Mouse (Mus musculus) left cerebral cortex, postnatal 36 days (tissue): Measurements from ENCODE around the gene Smad3. TPM values are rescaled to one million over a fixed set of nuclear protein-coding genes. Genes with fewer than 3 reads are reported as not detected.
A peak's percentile ranks its signal among the peaks of the same experiment; 100 is the strongest.

Experiments used
- DNase-seq, 2 experiments: peaks; one replicate each; pipeline ENCODE4 v3.0.0; 2021 to 2022; ENCODE audit warnings: low spot score in 2 of 2, mixed read lengths in 1 of 2
- intact Hi-C: fragments of 180-260 bp; cut with DNase I; formaldehyde crosslinking; loops from one replicate; pipeline ENCODE4 v1.15.1; 2025
- total RNA-seq, 2 experiments: library from RNA; stranded (reverse); gene quantifications; 2 replicates each; pipeline ENCODE4 v1.2.3; 2021

Smad3 gene
- total RNA-seq, 2 experiments from 2014 or later = 45.2 to 71.2 TPM

DNA sequence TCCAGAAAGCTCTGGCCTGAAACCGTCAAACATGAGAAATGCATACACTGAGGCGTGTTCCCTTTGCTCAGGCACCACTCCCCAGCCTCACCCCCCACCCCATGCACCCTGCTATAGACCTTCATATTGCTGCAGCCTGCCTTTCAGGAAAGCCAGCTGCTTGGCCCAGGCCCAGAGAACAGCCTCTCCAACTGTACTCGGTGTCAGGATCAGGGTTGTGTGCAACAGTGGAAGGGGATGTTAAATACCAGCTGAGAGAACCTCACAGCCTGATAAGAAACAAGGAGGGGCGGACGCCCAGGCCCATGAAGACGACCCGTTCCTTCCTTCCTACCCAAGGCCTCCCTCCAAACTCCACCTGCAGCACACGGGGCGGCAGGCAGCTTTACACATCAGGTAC is 75.5 kb downstream of the Smad3 start:
- DNase-seq = no peak
- intact Hi-C loops = no loop called here

DNA sequence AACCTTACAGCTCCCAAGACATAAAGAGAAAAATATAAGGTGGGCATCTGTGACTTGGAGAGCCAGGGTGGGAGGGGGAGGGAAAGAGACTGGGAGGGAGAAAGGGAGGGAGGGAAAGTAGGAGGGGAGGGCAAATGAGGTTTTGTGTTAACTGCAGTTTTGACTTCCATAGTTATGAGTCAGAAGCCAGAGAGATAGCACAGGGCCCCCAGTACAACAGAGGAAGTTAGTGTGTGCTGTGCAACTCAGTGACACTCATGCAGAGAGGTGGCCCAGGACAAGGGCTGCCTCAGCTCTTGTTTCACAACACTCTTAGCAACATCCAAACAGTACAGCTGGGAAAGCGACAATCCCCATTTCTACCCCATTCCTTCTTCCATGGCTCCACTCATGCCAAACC is 79.7 kb downstream of the Smad3 start:
- no peak for DNase-seq
- intact Hi-C loops = loop anchor here (5.0 kb wide), 1 partner anchor 79 kb away; the partner anchor contains the start of gene Smad3

DNA sequence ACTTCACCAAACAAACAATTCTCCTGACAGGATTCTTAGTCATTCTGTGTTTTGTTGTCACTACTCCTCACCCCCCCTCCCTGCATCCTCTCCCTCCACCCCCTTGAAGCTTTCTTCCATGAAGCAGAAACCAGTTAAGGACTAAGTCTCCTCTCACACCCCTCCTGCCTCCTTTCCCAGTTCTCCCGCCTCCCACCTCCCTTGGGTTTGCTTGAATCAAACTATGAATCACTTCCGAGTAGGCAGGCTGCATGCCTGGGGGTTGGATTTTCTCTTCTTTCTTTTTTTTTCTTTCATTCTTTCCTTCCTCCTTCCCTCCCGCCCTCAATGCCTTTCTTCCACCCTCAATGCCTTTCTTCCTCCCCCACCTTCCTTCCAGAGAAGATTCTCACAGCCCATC is 80.2 kb downstream of the Smad3 start:
- peak in 1 of 2 experiments; percentile 59 for DNase-seq
- intact Hi-C loops = loop anchor here (5.0 kb wide), 1 partner anchor 80 kb away; the partner anchor contains the start of gene Smad3

- DNase-seq = no peak
- intact Hi-C loops = loop anchor here (5.0 kb wide), 1 partner anchor 83 kb away; the partner anchor contains the start of gene Smad3
Measured at GRCm38 (mm10) chr9:63674613-63675012, 83.2 kb downstream of the Smad3 start.

GRCm38 (mm10) chr9:63673494-63673805 is 84.3 kb downstream of the Smad3 start:
- DNase-seq = no peak
- intact Hi-C loops = no loop called here

DNA sequence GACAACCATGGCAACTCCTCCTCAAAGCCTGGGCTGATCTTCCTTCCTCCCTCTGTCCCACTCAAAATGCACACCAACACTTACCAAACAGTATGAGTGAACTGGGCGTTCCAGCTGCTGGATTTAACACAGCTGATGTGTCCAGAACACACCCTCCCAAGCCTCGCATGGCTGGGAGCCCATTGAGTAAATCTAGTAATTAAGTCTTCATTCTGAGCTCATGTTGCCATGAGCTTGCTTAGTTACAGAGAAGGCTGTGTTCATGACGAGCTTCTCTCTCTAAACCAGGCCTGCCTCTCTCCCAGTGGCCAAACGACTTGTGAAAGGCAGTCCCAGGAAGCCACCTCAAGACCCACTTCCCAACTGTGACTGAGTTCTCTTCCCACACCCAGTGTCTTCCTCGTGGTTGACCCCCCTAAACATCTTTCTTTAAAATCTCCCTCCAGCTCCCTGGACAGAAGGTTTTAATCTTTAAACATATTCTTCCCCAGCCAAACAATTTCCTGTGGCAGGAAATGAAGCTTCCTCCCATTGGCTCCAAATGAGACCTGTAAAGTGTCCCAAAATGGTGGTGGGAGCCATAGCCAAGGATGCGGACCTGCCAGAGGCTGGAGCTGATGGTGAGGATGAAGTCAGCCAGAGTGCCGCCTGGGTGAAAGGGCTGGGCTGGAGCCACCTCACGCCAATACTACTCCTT is 84.8 kb downstream of the Smad3 start:
- no peak for DNase-seq
- intact Hi-C loops = no loop called here

DNA sequence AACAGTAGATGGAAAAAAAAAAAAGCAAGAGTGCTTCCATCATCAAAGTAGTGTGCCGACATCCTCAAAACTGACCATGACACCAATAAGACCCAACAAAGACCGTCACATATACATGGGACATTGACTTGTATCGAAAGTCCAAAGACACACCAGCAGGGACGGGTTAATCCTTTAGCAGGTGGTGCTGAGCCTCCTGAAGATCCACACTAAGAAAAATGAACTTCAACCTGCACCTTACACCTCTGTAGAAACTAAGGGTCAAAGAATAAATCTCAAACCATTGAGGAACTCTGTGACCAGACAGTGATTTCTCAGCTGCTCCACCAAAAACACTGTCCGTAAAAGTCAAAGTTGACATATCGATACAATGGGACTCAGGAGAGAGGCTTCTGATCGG is 88.0 kb downstream of the Smad3 start:
- intact Hi-C loops = no loop called here

DNA sequence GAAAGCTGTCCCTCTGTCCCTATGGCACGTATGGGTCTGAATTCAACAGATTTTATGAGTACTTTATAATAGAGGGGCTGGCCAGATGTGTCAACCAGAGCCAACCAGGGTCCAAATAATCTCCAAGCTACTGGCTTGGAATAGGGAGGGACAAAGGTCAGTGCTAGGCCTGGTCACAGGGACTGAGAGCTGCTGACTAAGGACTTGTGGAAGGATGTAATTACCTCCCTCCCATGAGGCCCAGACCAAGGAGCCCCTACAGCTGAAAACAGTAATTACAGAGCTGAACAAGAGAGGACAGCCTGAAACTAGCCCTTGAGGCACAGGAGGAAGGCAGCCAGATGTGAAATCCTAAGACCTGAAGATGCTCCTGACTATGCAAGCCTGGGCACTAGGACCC is 89.2 kb downstream of the Smad3 start:
- DNase-seq = no peak
- intact Hi-C loops = no loop called here

More for the DNA sequence above, 88.0 kb downstream of the Smad3 start:
- DNase-seq = no peak

GRCm38 (mm10) chr9:63667373-63667724 is 90.4 kb downstream of the Smad3 start:
- no peak for DNase-seq
- intact Hi-C loops = no loop called here

DNA sequence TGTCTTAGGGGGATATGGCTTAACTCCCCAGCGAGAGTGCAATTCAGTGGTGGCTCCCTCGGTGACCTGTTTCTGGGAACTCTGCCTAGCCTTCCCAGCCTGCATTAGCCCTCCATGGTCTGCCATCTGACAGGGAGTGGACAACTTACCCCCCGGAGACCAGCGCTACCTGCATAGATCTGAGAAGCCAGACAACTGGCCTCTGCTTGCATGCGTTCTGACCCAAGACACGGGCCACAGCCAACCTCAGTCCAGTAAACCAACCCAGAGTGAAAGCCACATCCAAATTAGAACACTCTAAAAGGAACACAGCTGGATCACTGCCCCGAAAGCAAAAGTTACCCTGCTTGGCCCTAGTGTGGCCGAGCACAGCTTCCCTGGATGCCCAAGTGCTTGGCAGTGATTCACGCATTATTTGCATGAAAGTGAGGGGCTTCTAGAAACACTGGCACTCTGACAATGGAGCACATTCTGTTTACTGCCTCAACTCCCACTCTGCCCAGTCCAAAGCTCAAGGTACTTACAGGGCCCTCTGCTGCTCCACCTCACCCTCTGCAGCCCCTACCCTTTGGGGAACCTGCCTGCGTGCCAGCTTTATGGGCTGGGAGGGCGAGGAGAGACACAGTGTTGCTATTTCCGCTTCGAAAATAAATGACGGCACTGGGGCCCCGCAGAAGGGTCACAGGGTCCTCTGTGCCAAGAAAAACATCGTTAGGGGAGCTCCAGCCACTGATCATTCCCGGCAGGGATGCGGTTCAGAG is 91.0 kb downstream of the Smad3 start:
- DNase-seq = no peak
- intact Hi-C loops = no loop called here

GRCm38 (mm10) chr9:63664792-63665646 is 92.8 kb downstream of the Smad3 start:
- no peak for DNase-seq
- intact Hi-C loops = no loop called here

GRCm38 (mm10) chr9:63664300-63664745 is 93.5 kb downstream of the Smad3 start:
- DNase-seq = no peak
- intact Hi-C loops = no loop called here

- DNase-seq = no peak
Measured at GRCm38 (mm10) chr9:63663222-63663621, 94.6 kb downstream of the Smad3 start.

DNA sequence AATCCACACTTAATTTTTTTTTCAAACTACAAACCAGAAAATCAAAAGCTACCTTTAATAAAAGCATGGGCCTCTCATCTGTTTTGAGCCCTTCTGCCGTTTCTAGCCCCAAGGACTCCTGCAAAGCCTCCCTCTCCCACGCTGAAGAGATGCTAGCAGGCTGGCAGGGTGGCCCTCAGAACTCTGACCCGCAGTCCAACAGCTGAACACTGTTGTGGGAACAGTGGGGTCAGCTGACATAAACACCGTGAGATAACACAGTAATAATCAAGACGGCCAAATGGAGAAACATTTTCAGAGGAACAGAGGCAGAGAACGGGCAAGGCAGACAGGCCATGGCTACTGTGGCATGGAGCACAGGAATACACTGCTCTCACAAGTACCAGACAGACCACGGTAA is 95.0 kb downstream of the Smad3 start:
- intact Hi-C loops = no loop called here
- DNase-seq = no peak

More at GRCm38 (mm10) chr9:63663222-63663621, 94.6 kb downstream of the Smad3 start:
- intact Hi-C loops = no loop called here

- DNase-seq = no peak
- intact Hi-C loops = no loop called here
Measured at GRCm38 (mm10) chr9:63660691-63661090, 97.1 kb downstream of the Smad3 start.

- DNase-seq = no peak
- intact Hi-C loops = no loop called here
Measured at GRCm38 (mm10) chr9:63660061-63660460, 97.7 kb downstream of the Smad3 start.

- intact Hi-C loops = no loop called here
- no peak for DNase-seq
Measured at GRCm38 (mm10) chr9:63658970-63659371, 98.8 kb downstream of the Smad3 start.

DNA sequence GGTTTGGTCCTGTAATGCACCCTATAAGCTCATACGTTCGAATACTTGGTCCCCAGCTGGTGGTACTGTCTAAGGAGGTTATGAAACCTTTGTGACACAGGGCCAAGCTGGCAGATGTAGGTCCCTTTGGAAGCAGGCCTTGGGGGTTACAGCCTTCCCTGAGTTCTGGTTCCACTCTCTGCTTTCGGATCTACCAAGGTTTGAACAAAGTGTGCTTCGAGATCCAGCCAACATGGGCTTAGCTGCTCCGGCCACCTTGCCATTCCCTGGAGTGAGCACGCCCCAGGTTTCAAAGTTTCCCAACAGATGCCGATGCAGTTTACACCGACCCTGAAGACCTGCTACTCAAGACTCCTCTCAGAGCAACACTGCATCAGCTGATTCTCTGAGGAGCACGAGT is 99.4 kb downstream of the Smad3 start:
- intact Hi-C loops = no loop called here
- no peak for DNase-seq

DNA sequence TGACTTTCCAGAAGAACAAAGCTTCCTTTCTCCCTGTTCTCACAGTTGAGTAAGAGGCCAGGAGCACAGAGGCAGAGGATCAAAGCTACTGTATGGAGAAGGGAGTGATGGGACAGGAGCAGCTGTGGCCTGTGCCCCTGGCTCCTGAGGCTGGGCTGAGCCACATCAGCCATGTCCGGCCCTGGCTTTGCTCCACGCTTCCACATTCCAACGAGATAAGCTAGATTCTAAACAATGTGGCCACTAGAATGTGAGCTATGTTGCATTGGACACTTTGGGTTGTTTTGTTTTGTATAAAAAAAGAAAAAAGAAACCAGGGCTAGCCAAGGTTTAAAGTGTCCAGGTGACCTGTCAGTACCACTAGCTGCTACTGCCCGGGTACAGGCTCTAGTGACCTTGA is 100.6 kb downstream of the Smad3 start:
- intact Hi-C loops = no loop called here
- DNase-seq = no peak

DNA sequence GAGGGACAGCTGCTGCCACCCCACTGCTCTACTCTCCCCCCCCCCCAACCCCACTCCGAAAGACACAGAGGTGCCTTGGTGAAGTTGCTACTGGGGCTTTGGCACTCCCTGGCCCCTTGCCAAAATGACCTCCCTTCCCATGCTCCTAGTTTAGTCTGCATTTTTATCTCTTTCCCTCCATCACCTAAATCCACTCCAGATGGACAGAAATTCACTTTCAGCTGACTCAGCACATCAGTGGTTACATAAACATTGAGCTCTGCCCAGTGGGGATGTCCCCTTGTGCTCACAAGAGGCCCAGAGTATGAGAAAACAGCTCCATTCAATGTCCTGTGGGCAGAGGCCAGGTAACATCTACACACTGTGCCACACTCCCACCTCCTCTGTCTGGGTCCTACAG is 102.7 kb downstream of the Smad3 start:
- no peak for DNase-seq
- intact Hi-C loops = no loop called here
